22 mouse cellular contexts compared by ENCODE assay signal in the genomic region with DNA sequence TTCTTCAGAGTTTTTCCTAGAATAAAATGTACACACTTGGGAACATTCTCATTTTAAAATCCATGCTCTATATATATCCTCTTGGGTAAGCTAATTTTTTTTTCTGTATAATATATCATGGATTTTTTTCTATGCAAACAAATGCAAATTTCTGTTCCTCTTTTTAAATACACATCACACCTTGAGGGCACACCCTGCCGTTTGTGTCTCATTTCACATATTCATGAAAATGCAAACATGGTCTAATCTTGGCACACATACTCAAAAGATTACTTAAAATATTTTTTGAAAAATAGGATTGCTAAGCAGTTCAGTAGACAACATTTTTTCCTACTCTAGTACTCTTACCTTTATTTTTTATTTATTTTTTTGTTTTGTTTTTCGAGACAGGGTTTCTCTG. TPM values are rescaled to one million over a fixed set of nuclear protein-coding genes. Genes with fewer than 3 reads are reported as not detected.
A peak's percentile ranks its signal among the peaks of the same experiment; 100 is the strongest.
DNase-seq lines count a peak whose midpoint lies in the region; ATAC-seq and TF ChIP-seq lines count a peak whose summit lies in the region.
"Had no signal": no experiment of that assay in that cellular context is flagged by ENCODE, and none has a peak within 500 bp of the region (broad histone marks: within the 10 kb centered on the region; RNA-seq: fewer than 3 reads in every experiment).

No protein-coding gene starts in this region.

- no peak overlapping the region for H3K4me3 ChIP-seq in MEL (ENCODE audit: control insufficient read depth in 1 of 2, insufficient read depth in 1 of 2, low read depth in 2 of 2, low read length in 2 of 2)

- H3K4me1 ChIP-seq in MEL (ENCODE audit: control insufficient read depth in 1 of 2, insufficient read depth in 2 of 2, low read length in 2 of 2) = peaks cover under 1 to 5% of the 10 kb centered on the region in 2 experiments; a peak in 3 of 4 replicates

- no peaks in the 10 kb centered on the region; a peak in 1 of 4 replicates for H3K27me3 ChIP-seq in MEL (ENCODE audit: control insufficient read depth in 1 of 2, insufficient read depth in 2 of 2, low read length in 2 of 2)
- no peaks in the 10 kb centered on the region for H3K27me3 ChIP-seq in splenic B cell, adult 2 months (ENCODE audit: control insufficient read depth, insufficient read depth, low read length, poor library complexity, severe bottlenecking)
- H3K27me3 ChIP-seq: CH12.LX, Patski had no signal

- TF ChIP-seq RAD21 in MEL (IDR thresholded peaks at IDR 0.05; ENCODE audit: low read depth, low read length) = no peak

- no peaks in the 10 kb centered on the region for H3K9me3 ChIP-seq in MEL (replicated peaks; ENCODE audit: insufficient read depth, low read length)
- H3K9me3 ChIP-seq: G1E had no signal

- H3K36me3 ChIP-seq in MEL (ENCODE audit: control insufficient read depth in 1 of 2, insufficient read depth in 2 of 2, low read length in 2 of 2) = peaks cover 0 to 2% of the 10 kb centered on the region in 2 experiments; a peak in 1 of 4 replicates
- H3K36me3 ChIP-seq in splenic B cell, adult 2 months (ENCODE audit: control insufficient read depth, insufficient read depth, low read length, poor library complexity, severe bottlenecking) = no peaks in the 10 kb centered on the region
- H3K36me3 ChIP-seq: G1E had no signal

- no peak overlapping the region for H3K9ac ChIP-seq in MEL (ENCODE audit: control insufficient read depth, low read depth, low read length, poor library complexity, severe bottlenecking)

- ATAC-seq in frontal cortex, adult (ENCODE audit: low TSS enrichment) = peak; percentile 59
- ATAC-seq: activated CD4-positive, CD25-positive, alpha-beta regulatory T cell, adult 4 months; CD4-positive, CD25-positive, alpha-beta regulatory T cell, adult 4 months; Patski had no signal

- TF ChIP-seq POLR2A in MEL (IDR thresholded peaks at IDR 0.05; ENCODE audit: control insufficient read depth in 1 of 2, insufficient read depth in 1 of 2, low read depth in 1 of 2, low read length in 2 of 2, poor library complexity in 1 of 2) = no peak

- H3K27ac ChIP-seq in MEL (ENCODE audit: control insufficient read depth, low read depth, low read length) = no peak overlapping the region

- intact Hi-C loops in left cerebral cortex, postnatal 14 days (cut with DNase I) = no loop called here

- no peak for TF ChIP-seq EP300 in MEL (IDR thresholded peaks at IDR 0.05; ENCODE audit: low read depth in 1 of 2, low read length in 2 of 2)

- H3K79me2 ChIP-seq in MEL (ENCODE audit: control insufficient read depth, insufficient read depth, low read length, poor library complexity) = no peaks in the 10 kb centered on the region

- TF ChIP-seq CTCF in MEL (IDR thresholded peaks at IDR 0.05 in 2 of 3, conservative IDR thresholded peaks at IDR 0.05 in 1 of 3; ENCODE audit: control insufficient read depth in 1 of 3, insufficient read depth in 1 of 3, low read depth in 2 of 3, low read length in 3 of 3, poor library complexity in 1 of 3, severe bottlenecking in 1 of 3) = no peak

- no peak for DNase-seq in frontal cortex, postnatal 36 days (ENCODE audit: low spot score in 2 of 2)
- peak; percentile 32 for DNase-seq in MEL (ENCODE audit: low read depth, low spot score)
- DNase-seq in splenic B cell, adult 2 months (ENCODE audit: low read depth, low spot score) = peak; percentile 51
- no peak for DNase-seq in ovary, adult 18-20 months (ENCODE audit: low spot score)
- no peak for DNase-seq in left cerebral cortex, postnatal 14 days (ENCODE audit: low spot score in 2 of 2)
- DNase-seq: adrenal gland, adult 2 months; adrenal gland, adult 8-10 months; adrenal gland, postnatal 10 days; adrenal gland, postnatal 14 days; adrenal gland, postnatal 25 days; adrenal gland, postnatal 36 days; B cell, adult 2 months; cerebellum, adult 11 months; cerebellum, adult 11-12 months; cerebellum, adult 18-20 months; cerebellum, adult 2 months had no signal

TF ChIP-seq in MEL, 35 proteins besides CTCF, POLR2A, EP300 and RAD21:
- no peak for TF ChIP-seq MEF2A (IDR thresholded peaks at IDR 0.05; ENCODE audit: extremely low read depth, insufficient replicate concordance, low read depth, low read length, poor library complexity, severe bottlenecking)
- TF ChIP-seq UBTF (IDR thresholded peaks at IDR 0.05; ENCODE audit: borderline replicate concordance, insufficient read depth, low read depth, low read length) = no peak
- TF ChIP-seq TCF12 (IDR thresholded peaks at IDR 0.05; ENCODE audit: low read depth, low read length) = no peak

RNA-seq across cellular contexts. Expression of a gene that starts 10.7 kb away (rescaled TPM):
- 8.4 and 10.8 TPM in 2 replicates for total RNA-seq in MEL (2012; rRNA removed)
- 1 to 10 TPM in 1 of 2 experiments, not detected in 1; 9.0 TPM for polyA plus RNA-seq in MEL (2012; ENCODE audit: insufficient read depth in 1 of 2, insufficient read length in 2 of 2, low read depth in 1 of 2, low replicate concordance in 2 of 2, missing spikeins in 1 of 2)
- total RNA-seq in left cerebral cortex, postnatal 14 days (2021) = 10 to 100 TPM; 23.2 to 23.5 TPM

Comparison
In these comparisons a context has a peak if more than half of its experiments do, and no peak if none do; other contexts are left out.
1. DNase-seq: peak in MEL (single experiment) and splenic B cell, adult 2 months (single experiment); none in frontal cortex, postnatal 36 days (0 of 2), ovary, adult 18-20 months (single experiment) and left cerebral cortex, postnatal 14 days (0 of 2).